Mouse (Mus musculus): ENCODE data around the gene Lcn3.

DNA sequence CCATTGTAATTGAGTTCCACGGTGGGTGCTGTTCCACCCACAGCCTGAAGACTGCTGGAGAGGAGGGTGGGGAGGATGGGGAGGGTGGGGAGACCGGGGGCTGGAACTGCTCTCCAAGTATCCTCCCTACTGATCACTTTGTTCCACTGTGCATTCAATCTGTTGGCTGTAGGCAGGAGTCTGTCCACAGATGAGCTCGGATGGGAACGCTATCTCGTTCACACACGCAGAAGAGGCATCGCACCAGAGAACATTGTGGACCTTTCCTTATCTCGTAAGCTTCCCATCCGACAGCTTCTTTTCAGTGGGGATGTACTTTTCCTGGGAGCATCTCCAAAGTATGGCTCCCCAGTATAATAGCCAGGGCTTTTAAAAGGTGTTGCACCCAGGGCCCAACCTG lies 13.7 kb downstream of the Lcn3 start:
- TF ChIP-seq CTCF (IDR thresholded peaks at IDR 0.05; ENCODE audit: low read depth) (no peak), EP300 (optimal IDR thresholded peaks at IDR 0.05) (no peak)

All from stomach, postnatal 0 days (tissue).